Mouse (Mus musculus): Measurements from ENCODE around the gene Mfsd12. TPM values are rescaled to one million over a fixed set of nuclear protein-coding genes. Genes with fewer than 3 reads are reported as not detected.

The Mfsd12 gene
- polyA plus RNA-seq, 1 experiment, result 21.7 TPM

DNA sequence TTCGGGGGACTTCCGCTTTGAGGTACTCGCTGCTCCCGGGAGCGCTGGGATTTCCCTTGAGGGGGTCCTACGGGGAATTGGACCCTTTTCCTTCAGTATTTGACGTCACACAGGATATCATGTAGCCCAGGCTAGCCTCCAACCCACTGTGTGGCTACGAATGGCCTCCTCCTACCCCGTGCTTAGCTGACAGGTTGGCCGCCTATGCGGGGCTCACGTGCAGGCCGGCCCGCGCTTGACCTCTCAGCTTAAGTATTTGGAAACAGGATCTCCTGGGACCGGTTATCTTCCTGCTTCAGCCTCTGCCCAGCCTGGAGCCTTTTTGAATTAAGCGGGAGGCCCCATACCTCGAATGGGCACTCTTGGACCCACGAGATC lies 27.3 kb downstream of the Mfsd12 start:
- no peaks in the 10 kb centered on the region for H3K27me3 ChIP-seq (ENCODE audit: control insufficient read depth, insufficient read depth, insufficient read length)
- H3K4me2 ChIP-seq (ENCODE audit: low read depth), result peak overlapping the region; percentile 88
- H3K36me3 ChIP-seq (ENCODE audit: control insufficient read depth, insufficient read depth), result peaks cover 17% of the 10 kb centered on the region
- peaks cover 16% of the 10 kb centered on the region for H3K79me2 ChIP-seq (ENCODE audit: control insufficient read depth, insufficient read depth)
- peak overlapping the region; percentile 95 for H3K4me3 ChIP-seq
- TF ChIP-seq MAX (IDR thresholded peaks at IDR 0.05; ENCODE audit: low read depth) (no peak), POLR2AphosphoS2 (IDR thresholded peaks at IDR 0.05; ENCODE audit: insufficient read length, low read depth) (peak; percentile 14)
- peak overlapping the region; percentile 55 for H3ac ChIP-seq (ENCODE audit: control insufficient read depth, insufficient read length)

- TF ChIP-seq TCF3 (IDR thresholded peaks at IDR 0.05; ENCODE audit: insufficient read length, low read depth) (no peak), POLR2A (IDR thresholded peaks at IDR 0.05; ENCODE audit: insufficient read length, low read depth) (no peak), USF1 (IDR thresholded peaks at IDR 0.05; ENCODE audit: low read depth) (no peak), E2F4 (IDR thresholded peaks at IDR 0.05; ENCODE audit: insufficient read depth) (no peak), REST (IDR thresholded peaks at IDR 0.05; ENCODE audit: insufficient read depth, insufficient read length) (no peak), MAX (IDR thresholded peaks at IDR 0.05; ENCODE audit: low read depth) (no peak), MYOD1 (IDR thresholded peaks at IDR 0.05; ENCODE audit: control insufficient read depth in 1 of 3, insufficient read length in 2 of 3, low read depth in 2 of 3) (no peak), MYOG (IDR thresholded peaks at IDR 0.05; ENCODE audit: control insufficient read depth in 1 of 3, insufficient read depth in 1 of 3, insufficient read length in 2 of 3, low read depth in 2 of 3) (no peak), CEBPB (IDR thresholded peaks at IDR 0.05; ENCODE audit: insufficient read depth, poor library complexity, severe bottlenecking) (no peak), SRF (IDR thresholded peaks at IDR 0.05; ENCODE audit: control insufficient read depth, insufficient read length, low read depth) (no peak)
- no peaks in the 10 kb centered on the region for H3K27me3 ChIP-seq (ENCODE audit: control insufficient read depth, insufficient read depth, insufficient read length)
- H3K4me3 ChIP-seq, result peak overlapping the region; percentile 95
- peak overlapping the region; percentile 88 for H3K4me2 ChIP-seq (ENCODE audit: low read depth)
- H3K79me2 ChIP-seq (ENCODE audit: control insufficient read depth, insufficient read depth), result peaks cover 16% of the 10 kb centered on the region
- peak overlapping the region; percentile 55 for H3ac ChIP-seq (ENCODE audit: control insufficient read depth, insufficient read length)
- peaks cover 17% of the 10 kb centered on the region for H3K36me3 ChIP-seq (ENCODE audit: control insufficient read depth, insufficient read depth)
Measured at GRCm38 (mm10) chr10:81385603-81386306, 28.5 kb downstream of the Mfsd12 start.

DNA sequence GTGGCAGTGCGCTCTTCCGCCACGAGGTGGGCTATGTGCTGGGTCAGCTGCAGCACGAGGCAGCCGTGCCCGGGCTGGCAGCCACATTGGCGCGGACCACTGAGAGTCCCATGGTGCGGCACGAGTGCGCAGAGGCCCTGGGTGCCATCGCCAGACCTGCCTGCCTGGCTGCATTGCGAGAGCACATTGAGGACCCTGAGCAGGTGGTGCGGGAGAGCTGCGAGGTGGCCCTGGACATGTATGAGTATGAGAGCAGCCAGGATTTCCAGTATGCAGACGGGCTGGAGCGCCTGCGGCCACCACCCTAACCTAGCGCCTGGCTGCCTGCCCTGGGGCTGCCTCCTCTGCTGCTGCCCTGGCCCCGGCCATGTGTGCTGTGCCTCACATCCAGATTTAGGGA lies 30.4 kb downstream of the Mfsd12 start:
- TF ChIP-seq SRF (IDR thresholded peaks at IDR 0.05; ENCODE audit: control insufficient read depth, insufficient read length, low read depth) (no peak), MAX (IDR thresholded peaks at IDR 0.05; ENCODE audit: low read depth) (no peak), CEBPB (IDR thresholded peaks at IDR 0.05; ENCODE audit: insufficient read depth, poor library complexity, severe bottlenecking) (no peak), REST (IDR thresholded peaks at IDR 0.05; ENCODE audit: insufficient read depth, insufficient read length) (no peak), USF1 (IDR thresholded peaks at IDR 0.05; ENCODE audit: low read depth) (no peak), POLR2AphosphoS2 (IDR thresholded peaks at IDR 0.05; ENCODE audit: insufficient read length, low read depth) (no peak), POLR2A (IDR thresholded peaks at IDR 0.05; ENCODE audit: insufficient read length, low read depth) (no peak), MYOD1 (IDR thresholded peaks at IDR 0.05; ENCODE audit: control insufficient read depth in 1 of 3, insufficient read length in 2 of 3, low read depth in 2 of 3) (no peak), TCF3 (IDR thresholded peaks at IDR 0.05; ENCODE audit: insufficient read length, low read depth) (no peak), E2F4 (IDR thresholded peaks at IDR 0.05; ENCODE audit: insufficient read depth) (no peak)
- no peak overlapping the region for H3K4me3 ChIP-seq

DNA sequence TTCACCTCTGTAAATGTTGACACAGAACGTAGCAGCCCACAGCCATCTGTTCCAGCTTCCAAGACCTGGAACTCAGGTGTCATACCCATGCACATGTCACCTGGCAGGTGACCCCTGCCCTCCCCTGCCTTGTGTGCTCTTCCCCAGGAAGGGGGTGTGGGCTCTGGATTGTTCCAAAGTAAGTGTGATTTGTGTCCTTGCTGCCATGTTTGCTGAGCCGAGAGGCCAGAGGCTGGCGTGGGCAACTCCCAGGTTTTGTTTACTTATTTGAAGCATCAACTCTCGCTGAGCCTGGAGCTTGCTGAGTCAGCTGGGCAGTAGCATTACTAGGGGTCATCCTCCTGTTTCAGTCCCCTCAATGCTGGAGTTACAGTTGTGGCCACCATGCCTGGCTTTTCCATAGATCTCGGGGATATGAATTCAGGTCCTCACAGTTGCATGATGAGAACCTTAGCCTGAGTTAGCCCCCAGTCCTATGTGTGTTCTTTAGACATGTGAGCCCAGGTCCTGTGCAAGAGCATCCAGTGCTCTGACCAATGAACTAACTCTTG lies 31.3 kb downstream of the Mfsd12 start, which contains the start of gene Gm48552:
Gene Gm48552 (plus strand): TSS at position 501 of the 551 bp plus-strand sequence.
- Histone ChIP-seq H3K36me3 (ENCODE audit: control insufficient read depth, insufficient read depth) (peaks cover 17% of the 10 kb centered on the region), H3ac (ENCODE audit: control insufficient read depth, insufficient read length) (no peak within 1 kb of the TSS), H3K4me2 (ENCODE audit: low read depth) (no peak within 1 kb of the TSS), H3K79me2 (ENCODE audit: control insufficient read depth, insufficient read depth) (peaks cover 16% of the 10 kb centered on the region), H3K27me3 (ENCODE audit: control insufficient read depth, insufficient read depth, insufficient read length) (no peaks in the 10 kb centered on the region), H3K4me3 (no peak within 1 kb of the TSS)
- no peak for TF ChIP-seq POLR2AphosphoS2 (IDR thresholded peaks at IDR 0.05; ENCODE audit: insufficient read length, low read depth)
- no peak for TF ChIP-seq E2F4 (IDR thresholded peaks at IDR 0.05; ENCODE audit: insufficient read depth)
- TF ChIP-seq TCF3 (IDR thresholded peaks at IDR 0.05; ENCODE audit: insufficient read length, low read depth), result no peak
- no peak for TF ChIP-seq SRF (IDR thresholded peaks at IDR 0.05; ENCODE audit: control insufficient read depth, insufficient read length, low read depth)
- TF ChIP-seq MYOD1 (IDR thresholded peaks at IDR 0.05; ENCODE audit: control insufficient read depth in 1 of 3, insufficient read length in 2 of 3, low read depth in 2 of 3), result no peak
- no peak for TF ChIP-seq MAX (IDR thresholded peaks at IDR 0.05; ENCODE audit: low read depth)
- TF ChIP-seq TCF12 (IDR thresholded peaks at IDR 0.05; ENCODE audit: insufficient read depth, poor library complexity, severe bottlenecking), result no peak
- TF ChIP-seq MYOG (IDR thresholded peaks at IDR 0.05; ENCODE audit: control insufficient read depth in 1 of 3, insufficient read depth in 1 of 3, insufficient read length in 2 of 3, low read depth in 2 of 3), result no peak
- no peak for TF ChIP-seq POLR2A (IDR thresholded peaks at IDR 0.05; ENCODE audit: insufficient read length, low read depth)
- no peak for TF ChIP-seq CEBPB (IDR thresholded peaks at IDR 0.05; ENCODE audit: insufficient read depth, poor library complexity, severe bottlenecking)
- TF ChIP-seq REST (IDR thresholded peaks at IDR 0.05; ENCODE audit: insufficient read depth, insufficient read length), result no peak
- no peak for TF ChIP-seq USF1 (IDR thresholded peaks at IDR 0.05; ENCODE audit: low read depth)

More for the DNA sequence above, 30.4 kb downstream of the Mfsd12 start:
- Histone ChIP-seq H3K27me3 (ENCODE audit: control insufficient read depth, insufficient read depth, insufficient read length) (no peaks in the 10 kb centered on the region), H3K36me3 (ENCODE audit: control insufficient read depth, insufficient read depth) (peaks cover 17% of the 10 kb centered on the region), H3K4me2 (ENCODE audit: low read depth) (no peak overlapping the region), H3K79me2 (ENCODE audit: control insufficient read depth, insufficient read depth) (peaks cover 16% of the 10 kb centered on the region), H3ac (ENCODE audit: control insufficient read depth, insufficient read length) (no peak overlapping the region)

- H3K4me3 ChIP-seq, result no peak overlapping the region
- peaks cover 17% of the 10 kb centered on the region for H3K36me3 ChIP-seq (ENCODE audit: control insufficient read depth, insufficient read depth)
- TF ChIP-seq USF1 (IDR thresholded peaks at IDR 0.05; ENCODE audit: low read depth), result no peak
- no peak for TF ChIP-seq SRF (IDR thresholded peaks at IDR 0.05; ENCODE audit: control insufficient read depth, insufficient read length, low read depth)
- no peak for TF ChIP-seq TCF3 (IDR thresholded peaks at IDR 0.05; ENCODE audit: insufficient read length, low read depth)
- no peak for TF ChIP-seq POLR2A (IDR thresholded peaks at IDR 0.05; ENCODE audit: insufficient read length, low read depth)
- no peak for TF ChIP-seq MAX (IDR thresholded peaks at IDR 0.05; ENCODE audit: low read depth)
- no peaks in the 10 kb centered on the region for H3K27me3 ChIP-seq (ENCODE audit: control insufficient read depth, insufficient read depth, insufficient read length)
- H3K79me2 ChIP-seq (ENCODE audit: control insufficient read depth, insufficient read depth), result peaks cover 16% of the 10 kb centered on the region
- no peak overlapping the region for H3K4me2 ChIP-seq (ENCODE audit: low read depth)
- H3ac ChIP-seq (ENCODE audit: control insufficient read depth, insufficient read length), result no peak overlapping the region
Measured at GRCm38 (mm10) chr10:81389373-81389772, 32.1 kb downstream of the Mfsd12 start.
